Mouse (Mus musculus): Measurements from ENCODE around the gene Ube2g2. TPM values are rescaled to one million over a fixed set of nuclear protein-coding genes. Genes with fewer than 3 reads are reported as not detected.

Gene Ube2g2
- polyA plus RNA-seq, 1 experiment from 2014 or later: 65.6 TPM

DNA sequence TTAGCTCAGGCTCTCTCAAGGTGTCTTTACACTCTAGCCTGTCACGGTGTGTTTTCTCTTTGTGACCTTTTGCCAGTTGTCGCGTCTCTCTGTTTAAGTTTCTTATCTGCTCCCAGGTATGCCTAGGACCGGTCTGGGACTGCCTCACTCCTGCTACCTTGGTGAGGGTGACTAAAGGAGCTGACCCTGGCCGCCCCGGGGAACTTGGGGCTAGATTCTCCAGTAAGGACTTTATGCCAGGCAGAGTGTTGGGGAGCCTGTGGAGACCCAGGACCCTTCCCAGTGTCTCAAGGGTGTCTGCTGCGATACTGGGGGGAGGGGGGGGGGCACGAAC is 39.8 kb upstream of the Ube2g2 start:
- 5% methylated on average over 8 of the region's 8 CpGs for WGBS
- H3K36me3 ChIP-seq (ENCODE audit: insufficient read depth, low read length): no peaks in the 10 kb centered on the region
- H3K27me3 ChIP-seq (replicated peaks; ENCODE audit: insufficient read depth, low read length): no peaks in the 10 kb centered on the region
- H3K4me3 ChIP-seq (ENCODE audit: low read depth, low read length): peak overlapping the region; percentile 58
- ATAC-seq (no peak), DNase-seq (ENCODE audit: low spot score) (no peak)
- H3K4me1 ChIP-seq (ENCODE audit: insufficient read depth, low read depth, low read length): peaks cover 13% of the 10 kb centered on the region
- H3K4me2 ChIP-seq (replicated peaks; ENCODE audit: low read depth, low read length): peak overlapping the region; percentile 72
- H3K9ac ChIP-seq (replicated peaks; ENCODE audit: low read depth): peak overlapping the region; percentile 59
- H3K27ac ChIP-seq (ENCODE audit: low read length): peak overlapping the region; percentile 97
- no peak for TF ChIP-seq EP300 (IDR thresholded peaks at IDR 0.05)
- no peak for TF ChIP-seq CTCF (IDR thresholded peaks at IDR 0.05)
- no peaks in the 10 kb centered on the region for H3K9me3 ChIP-seq (ENCODE audit: low read length)

DNA sequence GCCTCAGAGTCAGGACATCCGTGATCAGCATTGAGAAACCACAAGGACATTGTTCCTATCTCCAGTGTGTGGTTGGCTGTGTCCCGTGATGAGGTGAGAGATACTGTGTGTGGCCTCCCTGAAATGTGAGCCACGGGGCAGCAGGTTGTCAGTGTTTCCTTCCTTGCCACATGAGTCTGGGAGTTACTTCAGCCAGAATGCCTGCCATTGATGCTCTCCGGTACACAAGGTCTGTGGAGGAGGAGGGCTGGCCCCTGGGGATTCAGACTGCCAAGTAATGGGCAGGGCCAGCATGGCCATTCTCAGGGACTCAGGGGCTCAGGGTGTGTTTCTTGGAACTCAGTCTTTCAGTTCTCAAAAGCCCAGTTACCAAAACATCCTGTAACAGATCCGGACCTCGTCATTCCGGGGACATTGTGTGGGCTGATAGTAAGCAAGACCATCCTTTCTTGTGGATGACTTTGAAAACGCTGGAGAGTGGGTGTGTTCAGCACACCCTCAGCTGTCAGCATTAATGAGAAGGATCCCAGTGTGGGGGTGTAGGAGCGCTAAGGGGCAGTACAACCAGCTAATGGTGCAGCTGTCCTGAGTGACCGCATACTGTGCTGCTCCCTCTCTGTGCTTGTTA is 38.2 kb upstream of the Ube2g2 start:
- H3K9ac ChIP-seq (replicated peaks; ENCODE audit: low read depth): no peak overlapping the region
- H3K4me3 ChIP-seq (ENCODE audit: low read depth, low read length): no peak overlapping the region; the same call in 1 of the 2 replicates
- H3K27me3 ChIP-seq (replicated peaks; ENCODE audit: insufficient read depth, low read length): no peaks in the 10 kb centered on the region
- DNase-seq (ENCODE audit: low spot score) (peak; percentile 78), ATAC-seq (peak; percentile 44)
- no peaks in the 10 kb centered on the region for H3K36me3 ChIP-seq (ENCODE audit: insufficient read depth, low read length)
- TF ChIP-seq CTCF (IDR thresholded peaks at IDR 0.05) (no peak), EP300 (IDR thresholded peaks at IDR 0.05) (peak; percentile 90)
- peak overlapping the region; percentile 47; the same call in 1 of the 2 replicates for H3K27ac ChIP-seq (ENCODE audit: low read length)
- H3K4me2 ChIP-seq (replicated peaks; ENCODE audit: low read depth, low read length): no peak overlapping the region; the same call in 1 of the 2 replicates
- H3K9me3 ChIP-seq (ENCODE audit: low read length): no peaks in the 10 kb centered on the region
- H3K4me1 ChIP-seq (ENCODE audit: insufficient read depth, low read depth, low read length): peaks cover 13% of the 10 kb centered on the region
- WGBS: 52% methylated on average over 10 of the region's 10 CpGs

DNA sequence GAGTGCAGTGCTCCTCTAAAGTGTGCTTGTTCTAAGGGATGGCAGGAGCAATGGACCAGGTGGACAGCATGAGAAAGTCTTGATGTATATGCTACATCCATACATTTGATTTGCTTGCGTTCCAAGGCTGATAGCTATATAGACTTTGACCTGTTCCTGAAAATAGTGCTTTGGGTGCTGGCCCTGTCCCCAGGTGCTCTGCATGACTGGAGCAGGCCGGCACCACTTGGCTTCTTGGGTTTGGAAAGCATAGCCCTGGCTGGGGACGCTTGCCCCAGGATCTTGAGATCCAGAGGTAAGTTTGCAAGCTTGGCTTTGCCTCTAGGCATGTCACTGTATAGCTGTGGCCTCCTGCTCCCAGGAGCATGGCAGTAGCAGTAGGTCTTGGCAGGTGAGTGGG is 35.4 kb upstream of the Ube2g2 start:
- DNase-seq (ENCODE audit: low spot score): no peak
- Histone ChIP-seq H3K36me3 (ENCODE audit: insufficient read depth, low read length) (no peaks in the 10 kb centered on the region), H3K27me3 (replicated peaks; ENCODE audit: insufficient read depth, low read length) (no peaks in the 10 kb centered on the region), H3K9ac (replicated peaks; ENCODE audit: low read depth) (no peak overlapping the region), H3K9me3 (ENCODE audit: low read length) (no peaks in the 10 kb centered on the region), H3K4me3 (ENCODE audit: low read depth, low read length) (no peak overlapping the region), H3K27ac (ENCODE audit: low read length) (no peak overlapping the region), H3K4me1 (ENCODE audit: insufficient read depth, low read depth, low read length) (peaks cover 13% of the 10 kb centered on the region), H3K4me2 (replicated peaks; ENCODE audit: low read depth, low read length) (no peak overlapping the region)
- TF ChIP-seq CTCF (IDR thresholded peaks at IDR 0.05): no peak
- TF ChIP-seq EP300 (IDR thresholded peaks at IDR 0.05): no peak
- no peak for ATAC-seq
- 88% methylated on average over 3 of the region's 3 CpGs for WGBS

DNA sequence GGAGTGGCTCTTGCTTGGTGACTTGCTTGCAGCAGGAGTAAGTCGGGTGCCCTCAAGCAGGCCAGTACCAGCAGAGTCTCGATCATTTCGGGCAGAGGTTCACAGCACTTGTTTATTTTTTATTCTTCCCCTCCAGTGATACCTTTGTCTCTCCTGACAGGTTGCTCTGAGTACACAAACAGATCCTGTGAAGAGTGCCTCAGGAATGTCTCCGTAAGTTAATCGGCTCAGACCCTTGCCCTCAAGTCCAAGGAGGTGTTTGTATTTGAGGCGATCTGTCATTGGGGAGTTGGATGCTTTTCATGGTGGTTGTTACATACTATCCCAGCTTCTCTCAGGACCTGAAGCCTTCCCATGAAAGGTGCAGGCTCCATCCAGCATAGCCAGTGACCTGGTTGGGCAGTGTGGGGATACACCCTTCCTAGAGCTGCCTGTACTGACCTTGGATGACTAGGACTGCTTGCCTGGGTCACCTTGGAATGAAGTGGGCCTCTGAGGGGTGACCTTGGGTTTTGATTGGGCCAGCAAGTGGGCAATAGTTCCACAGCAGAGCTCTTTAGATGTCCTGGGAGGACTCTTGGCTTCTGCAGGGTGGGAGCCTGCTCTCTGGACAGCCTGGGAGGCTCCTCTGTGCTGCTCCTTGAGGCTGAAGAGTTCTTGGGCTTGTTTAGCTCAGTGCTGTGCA is 34.8 kb upstream of the Ube2g2 start:
- Histone ChIP-seq H3K4me1 (ENCODE audit: insufficient read depth, low read depth, low read length) (peaks cover 13% of the 10 kb centered on the region), H3K27me3 (replicated peaks; ENCODE audit: insufficient read depth, low read length) (no peaks in the 10 kb centered on the region), H3K4me2 (replicated peaks; ENCODE audit: low read depth, low read length) (no peak overlapping the region), H3K9ac (replicated peaks; ENCODE audit: low read depth) (no peak overlapping the region), H3K27ac (ENCODE audit: low read length) (no peak overlapping the region), H3K9me3 (ENCODE audit: low read length) (no peaks in the 10 kb centered on the region), H3K36me3 (ENCODE audit: insufficient read depth, low read length) (0 out of 2 replicates have a peak, but pooled peaks cover under 1% of the 10 kb centered on the region), H3K4me3 (ENCODE audit: low read depth, low read length) (no peak overlapping the region)
- TF ChIP-seq EP300 (IDR thresholded peaks at IDR 0.05): no peak
- TF ChIP-seq CTCF (IDR thresholded peaks at IDR 0.05): no peak
- whole genome bisulfite sequencing: 54% methylated on average over 6 of the region's 6 CpGs
- no peak for DNase-seq (ENCODE audit: low spot score)
- no peak for ATAC-seq

DNA sequence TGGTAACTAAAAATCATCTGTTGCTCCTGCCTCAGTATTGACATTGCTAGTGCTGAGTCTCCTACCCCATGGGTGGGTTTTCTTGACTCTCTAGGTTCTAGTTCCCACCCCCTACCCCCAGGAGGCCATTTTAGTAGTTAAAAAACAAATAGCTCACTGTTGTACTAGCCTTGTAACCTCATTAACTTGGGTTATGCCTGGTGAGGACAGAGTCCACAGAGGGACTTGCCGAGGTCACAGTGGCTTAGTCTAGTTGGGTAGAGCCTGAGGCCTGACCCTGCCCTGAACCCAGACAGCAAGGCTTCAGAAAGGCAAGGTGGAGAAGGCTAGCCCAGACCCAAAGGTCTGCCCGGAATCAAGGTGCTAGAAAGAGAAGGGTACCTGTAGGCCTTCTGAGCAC is 34.0 kb upstream of the Ube2g2 start:
- no peak overlapping the region for H3K4me3 ChIP-seq (ENCODE audit: low read depth, low read length)
- no peak overlapping the region for H3K4me2 ChIP-seq (replicated peaks; ENCODE audit: low read depth, low read length)
- H3K36me3 ChIP-seq (ENCODE audit: insufficient read depth, low read length): peaks cover 8% of the 10 kb centered on the region; the same call in 1 of the 2 replicates
- H3K27ac ChIP-seq (ENCODE audit: low read length): no peak overlapping the region
- no peaks in the 10 kb centered on the region for H3K9me3 ChIP-seq (ENCODE audit: low read length)
- TF ChIP-seq CTCF (IDR thresholded peaks at IDR 0.05) (no peak), EP300 (IDR thresholded peaks at IDR 0.05) (no peak)
- 89% methylated on average over 2 of the region's 2 CpGs for WGBS
- no peaks in the 10 kb centered on the region for H3K27me3 ChIP-seq (replicated peaks; ENCODE audit: insufficient read depth, low read length)
- H3K9ac ChIP-seq (replicated peaks; ENCODE audit: low read depth): no peak overlapping the region
- DNase-seq (ENCODE audit: low spot score): no peak
- no peak for ATAC-seq
- H3K4me1 ChIP-seq (ENCODE audit: insufficient read depth, low read depth, low read length): peaks cover 8% of the 10 kb centered on the region

- no peak overlapping the region for H3K4me2 ChIP-seq (replicated peaks; ENCODE audit: low read depth, low read length)
- peaks cover under 1% of the 10 kb centered on the region; the same call in 1 of the 2 replicates for H3K4me1 ChIP-seq (ENCODE audit: insufficient read depth, low read depth, low read length)
- no peak overlapping the region for H3K27ac ChIP-seq (ENCODE audit: low read length)
- no peak overlapping the region for H3K9ac ChIP-seq (replicated peaks; ENCODE audit: low read depth)
- WGBS: 67% methylated on average over 7 of the region's 7 CpGs
- H3K27me3 ChIP-seq (replicated peaks; ENCODE audit: insufficient read depth, low read length): no peaks in the 10 kb centered on the region
- no peak for ATAC-seq
- DNase-seq (ENCODE audit: low spot score): no peak
- H3K4me3 ChIP-seq (ENCODE audit: low read depth, low read length): no peak overlapping the region
- H3K36me3 ChIP-seq (ENCODE audit: insufficient read depth, low read length): peaks cover 18% of the 10 kb centered on the region; the same call in 1 of the 2 replicates
- TF ChIP-seq CTCF (IDR thresholded peaks at IDR 0.05): no peak
- TF ChIP-seq EP300 (IDR thresholded peaks at IDR 0.05): no peak
- no peaks in the 10 kb centered on the region for H3K9me3 ChIP-seq (ENCODE audit: low read length)
These were observed 33.0 kb upstream of the Ube2g2 start for GRCm38 (mm10) chr10:77589117-77589516.

All from lung, postnatal 0 days (tissue).